Mouse (Mus musculus) bone marrow, adult 2 months (tissue): ENCODE results near the gene Ccnl1.

ENCODE experiments used
- CTCF ChIP-seq: fragments of 200-500 bp; IDR thresholded peaks from 2 replicates; pipeline ENCODE4 v1.5.1; 2011; ENCODE audit warnings: low read length, control low read depth; ENCODE audit not compliant: control insufficient read depth, insufficient read depth
- POLR2A ChIP-seq: fragments of 200-500 bp; IDR thresholded peaks from 2 replicates; pipeline ENCODE4 v1.6.1; 2011; ENCODE audit warnings: low read depth, mild to moderate bottlenecking, control low read depth, low read length, borderline replicate concordance; ENCODE audit not compliant: control insufficient read depth

DNA sequence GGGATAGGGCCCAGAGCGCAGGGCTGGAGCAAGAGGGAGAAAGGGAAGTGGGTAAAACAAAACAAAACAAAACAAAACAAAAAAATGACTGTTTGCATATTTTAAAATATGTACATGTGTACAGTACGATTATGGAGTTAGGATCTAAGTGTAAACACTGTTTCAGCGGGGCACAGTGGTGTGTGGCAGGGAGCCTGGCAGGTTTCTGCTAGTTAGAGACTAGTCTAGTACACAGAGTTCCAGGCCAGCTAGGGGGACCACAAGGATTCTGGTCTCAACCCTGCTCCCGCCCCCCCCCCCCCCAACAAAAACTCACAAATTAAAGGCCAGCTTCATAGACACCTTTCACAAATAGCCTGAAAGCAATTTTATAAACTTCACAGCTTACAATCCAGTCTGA lies 14.6 kb downstream of the Ccnl1 start:
- TF ChIP-seq CTCF: no peak
- TF ChIP-seq POLR2A: no peak
